Mouse (Mus musculus): Measurements from ENCODE around the gene Sept3. TPM values are rescaled to one million over a fixed set of nuclear protein-coding genes. Genes with fewer than 3 reads are reported as not detected.

Sept3 gene
- polyA plus RNA-seq, 1 experiment from 2014 or later = 0.16 TPM

DNA sequence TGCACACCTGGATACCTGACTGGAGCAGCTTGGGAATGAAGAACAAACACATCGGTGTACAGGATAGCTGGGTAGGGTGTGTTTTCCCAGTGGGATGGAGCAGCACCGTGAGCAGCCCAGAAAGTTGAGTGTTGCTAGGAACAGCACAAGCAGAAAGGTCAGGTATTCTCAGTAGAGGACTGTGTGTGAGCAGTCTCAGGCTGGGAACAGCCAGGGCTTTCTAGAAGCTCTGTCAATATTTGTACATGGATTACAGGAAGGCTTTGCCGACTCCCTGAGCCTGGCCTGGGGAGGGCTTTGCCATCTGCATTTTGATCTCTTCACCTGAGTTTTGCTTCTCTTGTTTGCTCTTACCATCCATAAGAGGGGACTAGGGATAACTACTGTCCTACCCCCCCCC is 32.4 kb downstream of the Sept3 start:
- 0 out of 2 replicates have a peak, but pooled peaks have one; percentile 37 for ATAC-seq (ENCODE audit: insufficient read depth)
- Histone ChIP-seq H3K27ac (replicated peaks) (no peak overlapping the region), H3K27me3 (peaks cover 20% of the 10 kb centered on the region; the same call in 1 of the 2 replicates), H3K9ac (no peak overlapping the region), H3K36me3 (replicated peaks) (no peaks in the 10 kb centered on the region), H3K4me3 (replicated peaks) (no peak overlapping the region), H3K9me3 (replicated peaks) (no peaks in the 10 kb centered on the region), H3K4me1 (replicated peaks) (no peaks in the 10 kb centered on the region; the same call in 1 of the 2 replicates), H3K4me2 (no peak overlapping the region)
- 78% methylated on average over 3 of the region's 3 CpGs for WGBS (ENCODE audit: insufficient replicate concordance)

GRCm38 (mm10) chr15:82308416-82308815 is 33.7 kb downstream of the Sept3 start:
- H3K4me3 ChIP-seq (replicated peaks) = no peak overlapping the region
- no peak overlapping the region for H3K9ac ChIP-seq
- no peaks in the 10 kb centered on the region for H3K9me3 ChIP-seq (replicated peaks)
- WGBS (ENCODE audit: insufficient replicate concordance) = 62% methylated on average over 3 of the region's 3 CpGs
- H3K4me1 ChIP-seq (replicated peaks) = no peaks in the 10 kb centered on the region; the same call in 1 of the 2 replicates
- H3K4me2 ChIP-seq = no peak overlapping the region
- no peaks in the 10 kb centered on the region for H3K36me3 ChIP-seq (replicated peaks)
- no peak for ATAC-seq (ENCODE audit: insufficient read depth)
- H3K27ac ChIP-seq (replicated peaks) = no peak overlapping the region
- H3K27me3 ChIP-seq = peaks cover 20% of the 10 kb centered on the region; the same call in 1 of the 2 replicates

DNA sequence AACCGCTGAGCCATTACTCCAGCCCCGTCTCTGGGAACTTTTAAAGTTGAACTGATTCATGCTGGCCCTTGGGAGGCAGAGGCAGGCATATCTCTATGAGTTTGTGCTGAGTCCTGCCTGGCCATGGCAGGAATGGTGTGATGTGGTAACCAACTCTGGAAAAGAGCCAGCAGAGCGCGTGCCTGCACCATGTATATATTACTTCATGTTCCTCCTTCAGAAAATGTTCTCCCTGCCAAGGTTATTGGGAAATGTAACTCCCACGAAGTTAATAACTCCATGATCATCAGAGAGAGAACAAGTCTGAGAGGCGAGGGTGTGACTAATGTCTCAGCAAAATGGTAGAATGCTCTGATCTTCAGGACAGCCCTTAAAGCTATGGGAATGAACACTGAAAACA is 43.1 kb downstream of the Sept3 start:
- H3K27ac ChIP-seq (replicated peaks) = no peak overlapping the region
- no peaks in the 10 kb centered on the region for H3K27me3 ChIP-seq
- no peaks in the 10 kb centered on the region for H3K4me1 ChIP-seq (replicated peaks)
- no peak overlapping the region for H3K9ac ChIP-seq
- H3K4me3 ChIP-seq (replicated peaks) = no peak overlapping the region
- 66% methylated on average over 6 of the region's 6 CpGs for WGBS (ENCODE audit: insufficient replicate concordance)
- H3K4me2 ChIP-seq = no peak overlapping the region
- no peaks in the 10 kb centered on the region for H3K36me3 ChIP-seq (replicated peaks)
- no peak for ATAC-seq (ENCODE audit: insufficient read depth)
- no peaks in the 10 kb centered on the region for H3K9me3 ChIP-seq (replicated peaks)

DNA sequence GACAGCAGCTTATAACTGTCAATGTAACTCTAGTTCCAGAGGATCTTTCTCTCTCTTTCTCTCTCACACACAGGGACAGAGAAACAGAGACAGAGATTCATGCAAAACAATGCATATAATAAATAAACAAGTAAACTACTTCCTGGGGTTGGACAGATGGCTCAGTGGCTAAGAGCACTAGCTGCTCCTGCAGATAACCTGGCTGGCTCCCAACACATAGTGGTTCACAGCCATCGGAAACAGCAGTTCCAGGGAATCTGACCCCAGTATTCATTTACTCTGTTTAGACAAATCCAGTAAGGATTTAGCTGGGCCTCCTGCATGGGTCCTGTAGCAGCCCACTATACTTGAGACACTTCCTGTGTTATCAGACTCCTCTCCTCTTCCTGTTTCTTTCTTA is 44.9 kb downstream of the Sept3 start:
- 49% methylated on average over 1 of the region's 1 CpGs for WGBS (ENCODE audit: insufficient replicate concordance)
- no peaks in the 10 kb centered on the region for H3K9me3 ChIP-seq (replicated peaks)
- H3K27ac ChIP-seq (replicated peaks) = no peak overlapping the region
- no peaks in the 10 kb centered on the region for H3K36me3 ChIP-seq (replicated peaks)
- no peaks in the 10 kb centered on the region for H3K4me1 ChIP-seq (replicated peaks)
- H3K27me3 ChIP-seq = peaks cover 4% of the 10 kb centered on the region; the same call in 1 of the 2 replicates
- no peak for ATAC-seq (ENCODE audit: insufficient read depth)
- H3K9ac ChIP-seq = no peak overlapping the region
- no peak overlapping the region for H3K4me3 ChIP-seq (replicated peaks)
- no peak overlapping the region for H3K4me2 ChIP-seq

DNA sequence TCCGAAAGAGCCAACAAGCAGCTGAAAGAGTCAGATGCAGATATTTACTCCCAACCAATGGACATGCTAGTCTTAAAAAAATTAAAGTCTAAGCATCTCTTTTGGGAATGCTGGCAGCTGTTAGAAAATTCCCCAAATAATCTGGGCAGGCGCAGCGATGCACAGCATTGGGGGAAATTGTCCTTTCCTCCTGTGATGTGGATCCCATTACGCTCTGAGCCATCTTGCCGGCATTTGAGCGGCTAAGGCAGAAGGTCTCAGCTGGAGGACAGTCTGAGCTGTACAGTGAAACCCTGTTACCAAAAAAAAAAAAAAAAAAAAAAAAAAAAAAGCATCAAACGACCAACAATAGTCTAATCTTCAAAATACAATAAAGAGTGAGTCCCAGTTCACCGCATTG is 47.5 kb downstream of the Sept3 start:
- no peak overlapping the region for H3K4me2 ChIP-seq
- H3K4me1 ChIP-seq (replicated peaks) = peaks cover 5% of the 10 kb centered on the region; the same call in 1 of the 2 replicates
- 76% methylated on average over 8 of the region's 8 CpGs for WGBS (ENCODE audit: insufficient replicate concordance)
- H3K27me3 ChIP-seq = peaks cover 4% of the 10 kb centered on the region; the same call in 1 of the 2 replicates
- ATAC-seq (ENCODE audit: insufficient read depth) = no peak
- no peaks in the 10 kb centered on the region for H3K9me3 ChIP-seq (replicated peaks)
- no peak overlapping the region for H3K27ac ChIP-seq (replicated peaks)
- no peak overlapping the region for H3K4me3 ChIP-seq (replicated peaks)
- no peak overlapping the region for H3K9ac ChIP-seq
- H3K36me3 ChIP-seq (replicated peaks) = no peaks in the 10 kb centered on the region

DNA sequence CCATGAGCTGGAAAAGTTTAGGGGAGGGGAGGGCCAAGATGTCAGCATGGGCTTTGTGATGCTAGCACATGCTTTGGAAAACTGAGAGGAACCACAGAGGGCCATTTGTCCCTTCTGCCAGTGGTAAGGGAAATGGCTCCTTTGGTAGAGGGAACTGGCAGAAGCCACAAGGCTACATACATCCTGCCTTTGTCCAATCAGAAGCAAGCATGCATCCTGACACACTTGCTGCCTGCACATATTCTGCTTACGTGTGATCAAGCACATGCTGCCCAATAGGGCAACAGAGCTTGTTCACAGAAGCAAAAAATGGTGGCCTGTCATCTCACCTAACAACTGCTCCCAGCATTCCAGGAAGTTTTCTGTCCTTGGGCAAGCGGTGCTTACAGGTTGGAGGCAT is 50.7 kb downstream of the Sept3 start:
- WGBS (ENCODE audit: insufficient replicate concordance) = 53% methylated on average over 2 of the region's 2 CpGs

DNA sequence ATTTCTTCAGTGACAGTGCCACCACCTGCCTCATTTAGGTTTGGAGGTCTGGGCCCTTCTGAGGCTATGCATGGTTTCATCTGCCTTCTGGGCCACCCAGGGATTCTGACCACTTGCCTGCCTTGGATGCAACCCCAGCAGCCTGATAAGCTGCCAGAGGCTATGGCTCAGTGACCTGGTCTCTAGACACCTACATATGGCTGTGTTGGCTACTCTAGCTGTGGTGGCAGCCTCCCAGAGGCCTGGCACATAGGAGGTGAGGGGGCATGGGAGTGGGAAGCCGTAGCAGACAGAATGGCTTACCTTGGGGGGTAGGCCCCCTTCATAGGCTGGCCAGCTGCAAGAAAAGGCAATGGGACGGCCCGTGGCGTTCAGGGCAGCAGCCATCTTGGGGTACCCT is 60.5 kb downstream of the Sept3 start:
- Histone ChIP-seq H3K27ac (replicated peaks) (no peak overlapping the region), H3K36me3 (replicated peaks) (peaks cover 67% of the 10 kb centered on the region), H3K4me3 (replicated peaks) (no peak overlapping the region), H3K9me3 (replicated peaks) (no peaks in the 10 kb centered on the region), H3K9ac (no peak overlapping the region), H3K4me2 (no peak overlapping the region), H3K4me1 (replicated peaks) (peaks cover 43% of the 10 kb centered on the region), H3K27me3 (no peaks in the 10 kb centered on the region)
- 89% methylated on average over 4 of the region's 4 CpGs for WGBS (ENCODE audit: insufficient replicate concordance)
- ATAC-seq (ENCODE audit: insufficient read depth) = no peak

More for the DNA sequence above, 50.7 kb downstream of the Sept3 start:
- ATAC-seq (ENCODE audit: insufficient read depth) = no peak
- Histone ChIP-seq H3K9ac (no peak overlapping the region), H3K4me2 (no peak overlapping the region), H3K4me3 (replicated peaks) (no peak overlapping the region), H3K27me3 (peaks cover 4% of the 10 kb centered on the region; the same call in 1 of the 2 replicates), H3K9me3 (replicated peaks) (no peaks in the 10 kb centered on the region), H3K27ac (replicated peaks) (no peak overlapping the region), H3K4me1 (replicated peaks) (peaks cover 10% of the 10 kb centered on the region), H3K36me3 (replicated peaks) (peaks cover 19% of the 10 kb centered on the region)

- Histone ChIP-seq H3K27ac (replicated peaks) (peak overlapping the region; percentile 19; the same call in 1 of the 2 replicates), H3K4me3 (replicated peaks) (peak overlapping the region; percentile 67; the same call in 1 of the 2 replicates), H3K9ac (peak overlapping the region; percentile 66; the same call in 1 of the 2 replicates), H3K4me1 (replicated peaks) (peaks cover 52% of the 10 kb centered on the region), H3K27me3 (no peaks in the 10 kb centered on the region), H3K9me3 (replicated peaks) (no peaks in the 10 kb centered on the region), H3K4me2 (peak overlapping the region; percentile 84), H3K36me3 (replicated peaks) (peaks cover 52% of the 10 kb centered on the region)
- ATAC-seq (ENCODE audit: insufficient read depth) = no peak
- WGBS (ENCODE audit: insufficient replicate concordance) = 89% methylated on average over 12 of the region's 12 CpGs
Observed at GRCm38 (mm10) chr15:82336629-82337028, 61.9 kb downstream of the Sept3 start.

GRCm38 (mm10) chr15:82337875-82338274 is 63.2 kb downstream of the Sept3 start:
- Histone ChIP-seq H3K27me3 (no peaks in the 10 kb centered on the region), H3K9me3 (replicated peaks) (no peaks in the 10 kb centered on the region), H3K4me2 (peak overlapping the region; percentile 84), H3K9ac (peak overlapping the region; percentile 66), H3K36me3 (replicated peaks) (peaks cover 40% of the 10 kb centered on the region), H3K4me3 (replicated peaks) (peak overlapping the region; percentile 67), H3K27ac (replicated peaks) (peak overlapping the region; percentile 100), H3K4me1 (replicated peaks) (peaks cover 63% of the 10 kb centered on the region)
- 3% methylated on average over 4 of the region's 4 CpGs for WGBS (ENCODE audit: insufficient replicate concordance)
- ATAC-seq (ENCODE audit: insufficient read depth) = no peak

DNA sequence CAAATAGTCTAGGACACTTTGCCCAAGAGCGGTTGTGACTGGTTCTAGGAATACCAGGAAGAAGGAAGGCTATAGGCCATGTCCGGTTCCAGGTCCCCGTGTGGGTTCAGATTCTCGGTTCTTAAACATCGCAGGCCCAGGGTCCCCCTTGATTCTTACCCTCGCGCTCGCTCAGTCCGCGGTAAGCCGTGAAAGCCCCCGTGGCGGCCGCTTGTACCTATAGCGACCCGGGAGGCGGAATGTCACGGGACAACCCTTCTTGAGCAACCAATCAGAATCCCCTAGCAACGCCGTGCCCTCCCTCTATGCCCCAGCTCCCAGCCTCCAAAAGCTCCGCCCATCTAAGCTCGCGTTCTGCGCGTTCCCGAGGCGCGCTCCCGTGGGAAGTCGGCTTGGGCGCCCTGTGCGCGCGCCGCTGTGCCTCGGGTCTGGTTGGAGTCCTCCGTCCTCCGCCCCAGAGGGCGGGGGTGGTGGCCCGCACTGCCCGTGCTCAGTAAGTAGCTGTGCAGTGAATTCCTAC is 64.0 kb downstream of the Sept3 start, which contains the start of the genes Naga, Pheta2 and Smdt1:
Naga (minus strand) TSS at position 333 of the 520 bp plus-strand sequence.
Pheta2 (plus strand) TSS at position 350 of the 520 bp plus-strand sequence.
Smdt1 (plus strand) TSS at position 367 of the 520 bp plus-strand sequence.
- no peaks in the 10 kb centered on the region for H3K27me3 ChIP-seq
- under 1% methylated on average over 41 of the region's 41 CpGs for WGBS (ENCODE audit: insufficient replicate concordance)
- H3K4me1 ChIP-seq (replicated peaks) = peaks cover 71% of the 10 kb centered on the region
- H3K36me3 ChIP-seq (replicated peaks) = peaks cover 40% of the 10 kb centered on the region
- no peaks in the 10 kb centered on the region for H3K9me3 ChIP-seq (replicated peaks)
- H3K27ac ChIP-seq (replicated peaks) = peak within 1 kb of the TSS; percentile 100
- H3K4me3 ChIP-seq (replicated peaks) = peak within 1 kb of the TSS; percentile 71
- peak; percentile 77 for ATAC-seq (ENCODE audit: insufficient read depth)
- H3K9ac ChIP-seq = peak within 1 kb of the TSS; percentile 83
- H3K4me2 ChIP-seq = peak within 1 kb of the TSS; percentile 84

GRCm38 (mm10) chr15:82339150-82339549 is 64.5 kb downstream of the Sept3 start:
- H3K27ac ChIP-seq (replicated peaks) = peak overlapping the region; percentile 100
- WGBS (ENCODE audit: insufficient replicate concordance) = 38% methylated on average over 10 of the region's 10 CpGs

More at GRCm38 (mm10) chr15:82339150-82339549, 64.5 kb downstream of the Sept3 start:
- Histone ChIP-seq H3K27me3 (no peaks in the 10 kb centered on the region), H3K4me1 (replicated peaks) (peaks cover 76% of the 10 kb centered on the region), H3K4me2 (peak overlapping the region; percentile 84), H3K9me3 (replicated peaks) (no peaks in the 10 kb centered on the region), H3K36me3 (replicated peaks) (peaks cover 42% of the 10 kb centered on the region), H3K9ac (peak overlapping the region; percentile 83), H3K4me3 (replicated peaks) (peak overlapping the region; percentile 67)
- ATAC-seq (ENCODE audit: insufficient read depth) = no peak
